Mouse (Mus musculus): ENCODE results near the gene Ezh2. TPM values are rescaled to one million over a fixed set of nuclear protein-coding genes. Genes with fewer than 3 reads are reported as not detected.

Ezh2 gene
- polyA plus RNA-seq, 1 experiment from 2014 or later: 56.8 TPM

DNA sequence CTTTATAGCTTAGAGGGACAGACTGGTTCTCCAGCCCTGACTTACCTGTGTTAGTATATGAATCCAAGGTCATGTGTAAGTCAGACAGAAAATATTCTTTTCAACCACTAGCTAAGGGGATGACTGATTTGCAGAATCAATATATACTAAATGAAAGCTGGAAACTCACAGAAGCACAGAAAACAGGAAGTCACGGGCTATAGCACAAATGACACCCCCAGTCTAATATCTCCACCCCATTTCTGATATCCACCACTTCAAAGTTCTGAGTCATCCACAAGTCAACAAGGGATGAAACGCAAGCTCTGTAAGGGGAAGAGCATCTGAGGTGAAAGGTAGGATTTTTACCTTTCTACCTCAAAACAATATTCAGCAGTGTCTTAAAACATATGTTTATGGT lies 34.3 kb downstream of the Ezh2 start:
- Histone ChIP-seq H3K27ac (ENCODE audit: low read depth, low read length) (no peak overlapping the region), H3K4me2 (ENCODE audit: low read depth, low read length) (no peak overlapping the region), H3K4me1 (ENCODE audit: control insufficient read depth, insufficient read depth, low read length) (no peaks in the 10 kb centered on the region), H3K36me3 (ENCODE audit: control insufficient read depth, insufficient read depth, low read length) (peaks cover 4% of the 10 kb centered on the region; the same call in 1 of the 2 replicates), H3K9me3 (ENCODE audit: control insufficient read depth, low read length) (no peaks in the 10 kb centered on the region), H3K9ac (replicated peaks; ENCODE audit: low read depth, low read length) (no peak overlapping the region), H3K27me3 (ENCODE audit: control insufficient read depth, insufficient read depth, low read length) (no peaks in the 10 kb centered on the region), H3K4me3 (ENCODE audit: low read depth, low read length) (no peak overlapping the region)
- ATAC-seq (ENCODE audit: low read depth): no peak
- 94% methylated on average over 2 of the region's 2 CpGs for WGBS

GRCm38 (mm10) chr6:47560407-47560806 lies 34.7 kb downstream of the Ezh2 start:
- Histone ChIP-seq H3K36me3 (ENCODE audit: control insufficient read depth, insufficient read depth, low read length) (peaks cover 4% of the 10 kb centered on the region; the same call in 1 of the 2 replicates), H3K27ac (ENCODE audit: low read depth, low read length) (no peak overlapping the region), H3K4me3 (ENCODE audit: low read depth, low read length) (no peak overlapping the region), H3K4me1 (ENCODE audit: control insufficient read depth, insufficient read depth, low read length) (no peaks in the 10 kb centered on the region), H3K9ac (replicated peaks; ENCODE audit: low read depth, low read length) (no peak overlapping the region), H3K9me3 (ENCODE audit: control insufficient read depth, low read length) (no peaks in the 10 kb centered on the region), H3K27me3 (ENCODE audit: control insufficient read depth, insufficient read depth, low read length) (no peaks in the 10 kb centered on the region), H3K4me2 (ENCODE audit: low read depth, low read length) (no peak overlapping the region)
- ATAC-seq (ENCODE audit: low read depth): no peak

GRCm38 (mm10) chr6:47559287-47559686 lies 35.9 kb downstream of the Ezh2 start:
- no peaks in the 10 kb centered on the region for H3K9me3 ChIP-seq (ENCODE audit: control insufficient read depth, low read length)
- H3K27me3 ChIP-seq (ENCODE audit: control insufficient read depth, insufficient read depth, low read length): no peaks in the 10 kb centered on the region
- peaks cover 8% of the 10 kb centered on the region for H3K36me3 ChIP-seq (ENCODE audit: control insufficient read depth, insufficient read depth, low read length)
- no peak overlapping the region for H3K27ac ChIP-seq (ENCODE audit: low read depth, low read length)
- H3K4me3 ChIP-seq (ENCODE audit: low read depth, low read length): no peak overlapping the region
- 87% methylated on average over 2 of the region's 2 CpGs for WGBS
- H3K4me1 ChIP-seq (ENCODE audit: control insufficient read depth, insufficient read depth, low read length): no peaks in the 10 kb centered on the region
- no peak overlapping the region for H3K4me2 ChIP-seq (ENCODE audit: low read depth, low read length)
- ATAC-seq (ENCODE audit: low read depth): no peak
- H3K9ac ChIP-seq (replicated peaks; ENCODE audit: low read depth, low read length): no peak overlapping the region

DNA sequence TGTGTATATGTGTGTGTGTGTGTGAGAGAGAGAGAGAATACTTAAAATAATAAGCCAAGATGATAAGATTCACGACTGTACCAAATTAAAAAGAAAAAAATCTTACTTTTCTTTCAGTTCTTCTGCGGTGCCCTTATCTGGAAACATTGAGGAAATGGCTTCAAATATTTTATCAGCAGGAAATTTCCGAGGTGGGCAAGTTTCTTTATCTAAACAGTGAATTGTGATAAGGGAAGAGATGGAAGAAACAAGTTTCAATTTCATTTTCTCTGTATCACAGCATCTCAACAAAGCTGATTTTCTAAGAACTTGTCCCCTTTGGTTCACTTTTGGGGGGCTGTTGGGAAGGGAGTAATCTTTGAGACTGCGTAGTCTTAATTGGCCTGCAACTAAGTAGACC lies 42.9 kb downstream of the Ezh2 start:
- no peak overlapping the region for H3K9ac ChIP-seq (replicated peaks; ENCODE audit: low read depth, low read length)
- H3K4me1 ChIP-seq (ENCODE audit: control insufficient read depth, insufficient read depth, low read length): no peaks in the 10 kb centered on the region
- H3K27me3 ChIP-seq (ENCODE audit: control insufficient read depth, insufficient read depth, low read length): no peaks in the 10 kb centered on the region
- no peak overlapping the region for H3K4me2 ChIP-seq (ENCODE audit: low read depth, low read length)
- ATAC-seq (ENCODE audit: low read depth): no peak
- peaks cover 30% of the 10 kb centered on the region for H3K36me3 ChIP-seq (ENCODE audit: control insufficient read depth, insufficient read depth, low read length)
- WGBS: 99% methylated on average over 4 of the region's 4 CpGs
- H3K4me3 ChIP-seq (ENCODE audit: low read depth, low read length): no peak overlapping the region
- no peak overlapping the region for H3K27ac ChIP-seq (ENCODE audit: low read depth, low read length)
- no peaks in the 10 kb centered on the region for H3K9me3 ChIP-seq (ENCODE audit: control insufficient read depth, low read length)

DNA sequence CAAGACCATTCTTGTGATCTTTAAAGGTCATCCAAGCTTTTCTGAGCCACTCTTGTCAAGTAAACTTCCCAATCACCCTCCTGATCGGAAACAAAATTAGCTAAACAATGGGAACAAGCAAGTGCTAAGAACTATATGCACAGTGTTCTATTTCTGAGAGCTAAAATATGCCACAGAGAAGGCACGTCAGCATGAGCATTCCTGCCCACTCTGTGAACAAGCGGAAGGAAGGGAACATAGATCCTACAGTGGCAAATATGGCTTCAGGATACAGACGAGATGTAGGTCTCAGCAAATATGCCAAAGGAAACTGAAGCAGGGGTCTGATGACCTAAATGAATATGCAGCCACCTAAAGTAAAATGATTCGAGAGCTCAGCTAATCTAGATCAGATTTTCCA lies 59.8 kb downstream of the Ezh2 start:
- H3K36me3 ChIP-seq (ENCODE audit: control insufficient read depth, insufficient read depth, low read length): peaks cover 39% of the 10 kb centered on the region
- no peak overlapping the region for H3K4me3 ChIP-seq (ENCODE audit: low read depth, low read length)
- no peak overlapping the region for H3K4me2 ChIP-seq (ENCODE audit: low read depth, low read length)
- no peak overlapping the region for H3K9ac ChIP-seq (replicated peaks; ENCODE audit: low read depth, low read length)
- no peaks in the 10 kb centered on the region for H3K9me3 ChIP-seq (ENCODE audit: control insufficient read depth, low read length)
- no peaks in the 10 kb centered on the region for H3K4me1 ChIP-seq (ENCODE audit: control insufficient read depth, insufficient read depth, low read length)
- 93% methylated on average over 5 of the region's 5 CpGs for WGBS
- no peaks in the 10 kb centered on the region for H3K27me3 ChIP-seq (ENCODE audit: control insufficient read depth, insufficient read depth, low read length)
- ATAC-seq (ENCODE audit: low read depth): no peak
- H3K27ac ChIP-seq (ENCODE audit: low read depth, low read length): no peak overlapping the region

GRCm38 (mm10) chr6:47532547-47532946 lies 62.6 kb downstream of the Ezh2 start:
- ATAC-seq (ENCODE audit: low read depth): no peak
- WGBS: 83% methylated on average over 1 of the region's 1 CpGs
- H3K9me3 ChIP-seq (ENCODE audit: control insufficient read depth, low read length): no peaks in the 10 kb centered on the region
- H3K4me3 ChIP-seq (ENCODE audit: low read depth, low read length): no peak overlapping the region
- no peak overlapping the region for H3K9ac ChIP-seq (replicated peaks; ENCODE audit: low read depth, low read length)
- H3K4me1 ChIP-seq (ENCODE audit: control insufficient read depth, insufficient read depth, low read length): no peaks in the 10 kb centered on the region
- no peak overlapping the region for H3K4me2 ChIP-seq (ENCODE audit: low read depth, low read length)
- peaks cover 41% of the 10 kb centered on the region for H3K36me3 ChIP-seq (ENCODE audit: control insufficient read depth, insufficient read depth, low read length)
- no peaks in the 10 kb centered on the region for H3K27me3 ChIP-seq (ENCODE audit: control insufficient read depth, insufficient read depth, low read length)
- H3K27ac ChIP-seq (ENCODE audit: low read depth, low read length): no peak overlapping the region

DNA sequence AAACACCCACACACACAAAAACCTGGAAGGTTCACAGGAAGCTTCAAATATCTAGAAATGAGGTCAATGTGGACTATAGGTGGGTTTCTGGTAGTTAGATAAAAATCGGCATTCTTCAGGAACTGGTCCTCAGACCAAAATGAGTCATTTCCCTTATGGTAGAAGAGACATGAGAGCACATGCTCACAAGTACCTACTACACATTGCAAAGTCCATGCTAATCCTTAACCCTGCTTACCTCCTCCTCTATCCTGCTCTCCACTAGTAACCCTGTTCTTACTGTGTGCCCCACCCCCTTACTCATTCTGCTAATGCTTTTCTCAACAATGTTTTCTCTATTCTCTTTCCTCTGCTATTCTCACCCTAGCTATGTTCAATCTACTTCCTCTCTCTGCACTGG lies 67.5 kb downstream of the Ezh2 start:
- Histone ChIP-seq H3K4me3 (ENCODE audit: low read depth, low read length) (no peak overlapping the region), H3K4me2 (ENCODE audit: low read depth, low read length) (no peak overlapping the region), H3K9ac (replicated peaks; ENCODE audit: low read depth, low read length) (no peak overlapping the region), H3K36me3 (ENCODE audit: control insufficient read depth, insufficient read depth, low read length) (peaks cover 57% of the 10 kb centered on the region), H3K9me3 (ENCODE audit: control insufficient read depth, low read length) (no peaks in the 10 kb centered on the region), H3K27ac (ENCODE audit: low read depth, low read length) (no peak overlapping the region), H3K27me3 (ENCODE audit: control insufficient read depth, insufficient read depth, low read length) (no peaks in the 10 kb centered on the region), H3K4me1 (ENCODE audit: control insufficient read depth, insufficient read depth, low read length) (no peaks in the 10 kb centered on the region)
- ATAC-seq (ENCODE audit: low read depth): no peak
- WGBS: 75% methylated on average over 1 of the region's 1 CpGs

DNA sequence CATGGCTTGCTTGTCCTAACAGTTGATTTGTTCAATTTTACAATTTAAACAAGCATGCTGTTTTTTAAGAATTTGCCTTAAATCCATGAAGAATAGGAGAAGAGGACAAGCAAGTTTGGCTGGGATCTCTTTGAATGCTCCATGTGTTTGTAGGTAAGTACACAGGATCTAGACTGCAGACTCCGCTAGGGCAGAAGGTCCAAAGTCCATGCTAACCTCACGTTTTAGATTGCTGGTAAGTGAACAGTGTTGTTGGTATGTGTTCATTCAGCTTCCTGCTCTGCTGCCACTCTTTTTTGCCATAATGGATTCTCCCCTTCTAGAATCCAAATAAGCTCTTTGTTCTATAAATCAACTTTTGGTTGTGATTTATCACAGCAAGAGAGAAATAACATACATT lies 68.0 kb downstream of the Ezh2 start:
- Histone ChIP-seq H3K36me3 (ENCODE audit: control insufficient read depth, insufficient read depth, low read length) (peaks cover 58% of the 10 kb centered on the region), H3K27me3 (ENCODE audit: control insufficient read depth, insufficient read depth, low read length) (no peaks in the 10 kb centered on the region), H3K27ac (ENCODE audit: low read depth, low read length) (no peak overlapping the region), H3K4me2 (ENCODE audit: low read depth, low read length) (no peak overlapping the region), H3K9me3 (ENCODE audit: control insufficient read depth, low read length) (no peaks in the 10 kb centered on the region), H3K4me1 (ENCODE audit: control insufficient read depth, insufficient read depth, low read length) (no peaks in the 10 kb centered on the region), H3K4me3 (ENCODE audit: low read depth, low read length) (no peak overlapping the region), H3K9ac (replicated peaks; ENCODE audit: low read depth, low read length) (no peak overlapping the region)
- WGBS: 91% methylated on average over 2 of the region's 2 CpGs
- no peak for ATAC-seq (ENCODE audit: low read depth)

- H3K27ac ChIP-seq (ENCODE audit: low read depth, low read length): no peak overlapping the region
- H3K27me3 ChIP-seq (ENCODE audit: control insufficient read depth, insufficient read depth, low read length): no peaks in the 10 kb centered on the region
- no peak overlapping the region for H3K9ac ChIP-seq (replicated peaks; ENCODE audit: low read depth, low read length)
- no peak overlapping the region for H3K4me3 ChIP-seq (ENCODE audit: low read depth, low read length)
- no peaks in the 10 kb centered on the region for H3K4me1 ChIP-seq (ENCODE audit: control insufficient read depth, insufficient read depth, low read length)
- no peaks in the 10 kb centered on the region for H3K9me3 ChIP-seq (ENCODE audit: control insufficient read depth, low read length)
- no peak overlapping the region for H3K4me2 ChIP-seq (ENCODE audit: low read depth, low read length)
- WGBS: 84% methylated on average over 4 of the region's 4 CpGs
- ATAC-seq (ENCODE audit: low read depth): no peak
- H3K36me3 ChIP-seq (ENCODE audit: control insufficient read depth, insufficient read depth, low read length): peaks cover 54% of the 10 kb centered on the region
Measured at GRCm38 (mm10) chr6:47526446-47526845, 68.7 kb downstream of the Ezh2 start.

DNA sequence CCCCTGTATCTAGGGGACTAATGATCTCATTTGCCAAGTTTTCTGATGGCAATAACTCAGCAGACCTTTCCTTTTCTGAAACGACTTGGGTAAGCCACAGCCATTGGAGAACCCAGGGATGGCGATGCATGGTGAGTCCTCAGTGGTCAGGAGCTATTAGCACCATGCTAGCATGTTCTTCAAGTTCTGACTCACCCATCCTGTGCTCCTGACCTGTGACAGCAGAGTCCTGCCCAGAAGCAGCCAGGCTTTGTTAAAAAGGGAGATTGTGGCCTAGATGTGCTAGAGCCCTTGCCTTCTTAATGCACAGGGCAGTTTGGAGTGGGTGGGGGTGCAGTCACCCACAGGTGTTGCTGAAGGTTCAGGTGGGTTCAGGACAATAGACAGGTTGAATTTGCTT lies 70.1 kb downstream of the Ezh2 start:
- Histone ChIP-seq H3K9me3 (ENCODE audit: control insufficient read depth, low read length) (no peaks in the 10 kb centered on the region), H3K9ac (replicated peaks; ENCODE audit: low read depth, low read length) (no peak overlapping the region), H3K4me1 (ENCODE audit: control insufficient read depth, insufficient read depth, low read length) (no peaks in the 10 kb centered on the region), H3K36me3 (ENCODE audit: control insufficient read depth, insufficient read depth, low read length) (peaks cover 51% of the 10 kb centered on the region), H3K4me3 (ENCODE audit: low read depth, low read length) (no peak overlapping the region), H3K27ac (ENCODE audit: low read depth, low read length) (no peak overlapping the region), H3K4me2 (ENCODE audit: low read depth, low read length) (no peak overlapping the region), H3K27me3 (ENCODE audit: control insufficient read depth, insufficient read depth, low read length) (no peaks in the 10 kb centered on the region)
- ATAC-seq (ENCODE audit: low read depth): no peak
- 83% methylated on average over 2 of the region's 2 CpGs for WGBS
